Mouse (Mus musculus) liver, adult 2 months (tissue): ENCODE measurements around the gene Osbp2.

ENCODE experiments used
- CTCF ChIP-seq: fragments of 200-500 bp; IDR thresholded peaks from 2 replicates; pipeline ENCODE4 v1.5.1; 2011; ENCODE audit warnings: low read depth, low read length, control low read depth
- POLR2A ChIP-seq: fragments of 200-500 bp; IDR thresholded peaks from 2 replicates; pipeline ENCODE4 v1.6.1; 2011; ENCODE audit warnings: low read length, control low read depth; ENCODE audit not compliant: insufficient read depth; ENCODE audit errors: extremely low read depth

DNA sequence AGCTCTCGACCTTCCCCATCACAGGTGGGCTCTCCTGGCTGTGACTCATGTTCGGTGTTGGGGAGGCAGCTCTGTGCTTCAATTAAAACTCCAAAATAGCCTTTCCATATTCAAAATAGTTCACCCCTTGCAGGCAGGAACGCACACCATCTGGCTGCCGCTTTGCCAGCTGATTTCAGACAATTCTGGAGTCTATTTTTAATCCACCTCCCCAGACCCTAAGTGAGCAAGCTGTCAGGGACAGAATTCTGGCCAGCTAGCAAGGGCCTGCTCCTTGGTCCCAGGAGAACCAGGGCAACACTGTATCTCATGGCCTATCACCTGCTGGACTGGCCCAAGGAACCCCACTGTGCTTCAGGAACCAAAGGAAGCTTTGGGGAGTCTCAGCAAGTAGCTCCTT lies 139.8 kb downstream of the Osbp2 start:
- TF ChIP-seq POLR2A, result no peak
- no peak for TF ChIP-seq CTCF
